Mouse (Mus musculus) liver, postnatal 0 days (tissue): ENCODE data around the gene Csde1. TPM values are rescaled to one million over a fixed set of nuclear protein-coding genes. Genes with fewer than 3 reads are reported as not detected.

Experiments used
- ATAC-seq: fragments of 200-750 bp; cut with Nextera tagmentation; 2 replicates; pipeline ENCODE4 v1.8.0; 2017; ENCODE audit warnings: mild to moderate bottlenecking, moderate library complexity
- DNase-seq: peaks from one replicate; pipeline ENCODE4 v3.0.0-alpha.2; 2016
- H3K27ac ChIP-seq: fragments of 300-500 bp; sonication (generic); 2 replicates; pipeline ENCODE4 v1.5.1; 2014; ENCODE audit warnings: antibody characterized with exemption, moderate library complexity, mild to moderate bottlenecking, low read depth
- H3K27me3 ChIP-seq: fragments of 300-500 bp; sonication (generic); 2 replicates; pipeline ENCODE4 v1.6.1; 2014; ENCODE audit warnings: low read length, control low read depth, mixed read lengths; ENCODE audit not compliant: insufficient read depth
- H3K36me3 ChIP-seq: fragments of 300-500 bp; sonication (generic); replicated peaks from 2 replicates; pipeline ENCODE4 v1.6.1; 2014; ENCODE audit warnings: mild to moderate bottlenecking, control low read depth, low read length, moderate library complexity, mixed read lengths; ENCODE audit not compliant: insufficient read depth
- H3K4me1 ChIP-seq: fragments of 300-500 bp; sonication (generic); 2 replicates; pipeline ENCODE4 v1.6.1; 2014; ENCODE audit warnings: antibody characterized with exemption, mild to moderate bottlenecking, control low read depth; ENCODE audit not compliant: insufficient read depth
- H3K4me2 ChIP-seq: fragments of 300-500 bp; sonication (generic); 2 replicates; pipeline ENCODE4 v1.6.1; 2014; ENCODE audit warnings: low read depth, mild to moderate bottlenecking, low read length, moderate library complexity, mixed read lengths
- H3K4me3 ChIP-seq: fragments of 300-500 bp; sonication (generic); 2 replicates; pipeline ENCODE4 v1.5.1; 2014; ENCODE audit warnings: low read depth, low read length
- H3K9ac ChIP-seq: fragments of 300-500 bp; sonication (generic); replicated peaks from 2 replicates; pipeline ENCODE4 v1.6.1; 2014; ENCODE audit warnings: mild to moderate bottlenecking, moderate library complexity
- H3K9me3 ChIP-seq: fragments of 300-500 bp; sonication (generic); 2 replicates; pipeline ENCODE4 v1.6.1; 2016; ENCODE audit warnings: mild to moderate bottlenecking, control low read depth, low read length, mixed read lengths
- CTCF ChIP-seq: sonication (generic); IDR thresholded peaks from 2 replicates; pipeline ENCODE4 v1.5.1; 2016; ENCODE audit warnings: antibody characterized with exemption, low read depth
- EP300 ChIP-seq: IDR thresholded peaks from 2 replicates; pipeline ENCODE4 v1.6.1; 2016; ENCODE audit warnings: antibody characterized with exemption, low read depth, mild to moderate bottlenecking
- WGBS: fragments of 180-500 bp; shearing (Covaris S2); extraction: QIAGEN DNeasy Blood & Tissue Kit; methylation state at CpG from one replicate; pipeline ENCODE4 v1.1.7; 2014; ENCODE audit not compliant: insufficient replicate concordance; 5-methylcytosine and 5-hydroxymethylcytosine counted together
- polyA plus RNA-seq: library from polyadenylated mRNA; unstranded; fragments of >200 nt; fragmentation: Nextera tagmentation; extraction: Ambion mirVana; gene quantifications from 2 replicates; pipeline ENCODE4 v1.2.1, GENCODE M21; 2015

Csde1 gene
- polyA plus RNA-seq, 1 experiment from 2014 or later: 85.1 TPM

DNA sequence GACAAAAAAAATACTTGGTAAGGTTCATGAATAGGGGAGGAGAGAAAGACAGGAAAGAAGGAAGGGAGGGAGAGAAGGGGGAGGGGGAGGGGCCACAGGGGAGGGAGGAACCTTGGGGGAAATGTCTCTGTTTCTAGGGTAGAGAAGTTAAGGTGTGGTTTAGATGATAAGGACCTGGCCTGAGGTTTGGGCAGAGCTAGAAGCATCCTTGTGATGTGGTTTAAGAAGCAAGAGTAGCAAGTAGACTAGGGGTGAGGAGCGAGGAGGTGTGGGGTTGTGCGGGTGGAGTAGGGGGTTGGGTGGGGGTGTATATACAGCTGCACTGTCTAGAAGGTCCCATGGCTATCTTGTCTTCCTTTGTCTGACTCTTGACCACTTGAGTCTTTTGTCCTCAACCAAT is 71.5 kb downstream of the Csde1 start:
- Histone ChIP-seq H3K9me3 (no peaks in the 10 kb centered on the region), H3K36me3 (no peaks in the 10 kb centered on the region), H3K27me3 (no peaks in the 10 kb centered on the region), H3K4me3 (no peak overlapping the region), H3K4me1 (no peaks in the 10 kb centered on the region), H3K9ac (no peak overlapping the region), H3K4me2 (no peak overlapping the region), H3K27ac (no peak overlapping the region)
- no peak for ATAC-seq
- no peak for TF ChIP-seq EP300
- TF ChIP-seq CTCF: no peak
- DNase-seq: no peak
- WGBS: 54% methylated on average over 2 of the region's 2 CpGs

DNA sequence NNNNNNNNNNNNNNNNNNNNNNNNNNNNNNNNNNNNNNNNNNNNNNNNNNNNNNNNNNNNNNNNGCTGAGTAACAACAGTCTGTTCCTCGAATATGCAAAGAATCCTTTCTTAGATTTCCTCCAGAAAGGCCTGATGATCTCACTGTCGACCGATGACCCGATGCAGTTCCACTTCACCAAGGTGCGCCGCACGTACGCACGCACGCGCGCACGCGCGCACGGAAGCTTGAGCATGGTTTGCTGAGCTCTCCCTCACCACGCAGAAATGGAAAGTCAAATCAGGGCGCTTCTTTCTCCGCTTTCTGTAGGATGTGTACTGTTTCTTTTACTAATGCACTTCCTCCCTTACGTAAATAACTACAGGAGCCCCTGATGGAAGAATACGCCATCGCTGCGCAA is 78.4 kb downstream of the Csde1 start:
- Histone ChIP-seq H3K27me3 (no peaks in the 10 kb centered on the region), H3K27ac (no peak overlapping the region), H3K4me2 (no peak overlapping the region), H3K36me3 (no peaks in the 10 kb centered on the region), H3K4me3 (no peak overlapping the region), H3K4me1 (peaks cover 7% of the 10 kb centered on the region), H3K9ac (no peak overlapping the region), H3K9me3 (no peaks in the 10 kb centered on the region)
- WGBS: 76% methylated on average over 23 of the region's 23 CpGs
- TF ChIP-seq EP300: no peak
- DNase-seq (no peak), ATAC-seq (no peak)

DNA sequence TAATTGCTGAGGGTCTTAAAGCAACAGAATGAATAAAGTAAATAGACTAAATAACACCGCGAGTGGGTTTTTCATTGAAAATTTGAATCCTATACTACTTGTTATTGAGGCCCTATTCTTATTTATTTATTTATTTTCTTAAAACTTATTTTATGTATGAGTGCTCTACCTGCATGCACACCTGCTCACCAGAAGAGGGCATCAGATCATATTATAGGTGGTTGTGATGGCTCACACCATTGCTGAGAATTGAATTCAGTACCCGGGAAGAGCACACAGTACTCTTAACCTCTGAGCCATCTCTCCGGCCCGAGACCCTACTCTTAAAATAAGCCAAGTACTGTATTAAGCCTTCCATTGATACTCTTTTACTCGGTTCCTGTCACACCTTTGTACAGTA is 79.4 kb downstream of the Csde1 start:
- ATAC-seq: no peak
- no peak overlapping the region for H3K27ac ChIP-seq
- H3K4me2 ChIP-seq: no peak overlapping the region
- no peaks in the 10 kb centered on the region for H3K36me3 ChIP-seq
- DNase-seq: no peak
- no peak overlapping the region for H3K4me3 ChIP-seq
- H3K4me1 ChIP-seq: peaks cover 7% of the 10 kb centered on the region
- no peaks in the 10 kb centered on the region for H3K9me3 ChIP-seq
- WGBS: 82% methylated on average over 6 of the region's 6 CpGs
- TF ChIP-seq EP300 (no peak), CTCF (peak; percentile 68)
- no peak overlapping the region for H3K9ac ChIP-seq
- no peaks in the 10 kb centered on the region for H3K27me3 ChIP-seq

DNA sequence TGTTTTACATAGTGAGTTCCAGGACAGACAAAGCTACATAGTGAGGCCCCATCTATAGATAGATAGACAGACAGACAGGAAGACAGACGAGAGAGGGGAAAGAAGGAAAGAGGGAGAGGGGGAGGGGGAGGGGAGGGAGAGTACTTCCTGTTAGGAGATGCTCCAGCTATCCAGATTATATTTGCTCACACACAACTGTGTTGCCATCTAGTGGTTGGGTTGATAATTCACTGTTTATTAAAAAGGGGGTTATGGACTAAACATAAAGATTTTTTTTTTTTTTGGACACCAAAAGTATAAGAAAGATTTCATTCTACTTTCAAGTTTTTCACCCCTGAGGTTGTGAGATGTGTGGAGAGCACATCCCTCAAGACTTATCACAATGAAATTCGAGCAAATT is 80.5 kb downstream of the Csde1 start:
- DNase-seq: no peak
- H3K4me2 ChIP-seq: no peak overlapping the region
- TF ChIP-seq EP300 (no peak), CTCF (peak; percentile 53)
- no peak overlapping the region for H3K27ac ChIP-seq
- 41% methylated on average over 2 of the region's 2 CpGs for WGBS
- no peak overlapping the region for H3K4me3 ChIP-seq
- H3K9ac ChIP-seq: no peak overlapping the region
- H3K36me3 ChIP-seq: no peaks in the 10 kb centered on the region
- no peaks in the 10 kb centered on the region for H3K27me3 ChIP-seq
- H3K4me1 ChIP-seq: peaks cover 7% of the 10 kb centered on the region
- ATAC-seq: no peak
- H3K9me3 ChIP-seq: no peaks in the 10 kb centered on the region

DNA sequence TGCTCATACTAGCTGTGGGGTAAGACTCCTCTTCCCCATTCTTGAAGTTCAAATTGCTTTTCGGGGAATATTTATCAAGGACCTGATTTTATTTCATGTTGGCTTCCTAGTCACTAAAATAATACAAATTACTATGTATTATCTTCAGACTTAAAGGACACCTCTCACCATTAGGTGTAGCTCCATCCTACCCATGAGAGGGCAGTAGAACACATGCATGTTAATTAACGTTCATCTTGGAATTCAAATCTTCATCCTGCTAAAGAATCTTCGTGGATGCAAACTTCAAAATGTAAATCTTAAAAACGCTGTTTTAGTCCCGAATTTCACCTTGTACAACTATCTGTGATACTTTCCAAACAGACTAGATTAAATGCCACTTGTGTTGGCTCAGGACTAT is 81.0 kb downstream of the Csde1 start:
- no peak overlapping the region for H3K27ac ChIP-seq

DNA sequence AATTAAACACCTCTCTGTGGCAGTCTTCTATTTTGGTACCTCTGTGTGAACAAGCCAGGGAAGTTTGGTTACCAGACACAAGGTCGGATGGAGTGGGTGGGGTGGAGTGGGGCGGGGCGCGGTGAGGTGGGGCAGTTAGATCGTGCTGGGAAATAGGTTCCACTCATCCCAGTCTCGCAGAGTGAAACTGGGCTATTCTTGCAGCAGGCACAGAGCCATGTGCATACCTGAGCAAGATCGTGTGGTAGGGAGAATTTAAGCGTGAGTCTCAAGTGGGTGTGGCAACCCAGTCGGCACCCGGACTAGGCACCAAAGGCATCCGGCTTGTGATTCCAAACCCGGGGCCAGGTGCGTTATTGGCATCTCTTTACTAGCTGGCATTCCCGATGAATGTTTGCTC is 81.7 kb downstream of the Csde1 start:
- no peak overlapping the region for H3K27ac ChIP-seq
- peak overlapping the region; percentile 81 for H3K9ac ChIP-seq
- TF ChIP-seq CTCF (no peak), EP300 (no peak)
- H3K27me3 ChIP-seq: no peaks in the 10 kb centered on the region
- peak overlapping the region; percentile 94 for H3K4me2 ChIP-seq
- peak overlapping the region; percentile 80 for H3K4me3 ChIP-seq
- H3K9me3 ChIP-seq: no peaks in the 10 kb centered on the region
- H3K4me1 ChIP-seq: peaks cover 7% of the 10 kb centered on the region
- DNase-seq: peak; percentile 55
- 0% methylated on average over 14 of the region's 14 CpGs for WGBS
- no peaks in the 10 kb centered on the region for H3K36me3 ChIP-seq
- peak; percentile 28 for ATAC-seq

More for the DNA sequence above, 81.0 kb downstream of the Csde1 start:
- H3K4me1 ChIP-seq: peaks cover 7% of the 10 kb centered on the region
- 43% methylated on average over 5 of the region's 5 CpGs for whole genome bisulfite sequencing
- no peaks in the 10 kb centered on the region for H3K27me3 ChIP-seq
- no peaks in the 10 kb centered on the region for H3K9me3 ChIP-seq
- TF ChIP-seq CTCF (peak; percentile 23), EP300 (no peak)
- no peak overlapping the region for H3K4me3 ChIP-seq
- ATAC-seq (no peak), DNase-seq (no peak)
- no peaks in the 10 kb centered on the region for H3K36me3 ChIP-seq
- H3K9ac ChIP-seq: no peak overlapping the region
- H3K4me2 ChIP-seq: no peak overlapping the region
